Mouse (Mus musculus) gonadal fat pad, adult 2 months (tissue): Measurements from ENCODE around the gene Myh9. TPM values are rescaled to one million over a fixed set of nuclear protein-coding genes. Genes with fewer than 3 reads are reported as not detected.

Source experiments
- DNase-seq: peaks from one replicate; pipeline ENCODE4 v3.0.0-alpha.2; 2012; ENCODE audit warnings: low read depth
- polyA plus RNA-seq: library from polyadenylated mRNA; depleted of rRNA; stranded (reverse); fragments of >200 nt; gene quantifications from 2 replicates; pipeline ENCODE4 v1.2.3, GENCODE M21; 2012

Myh9 gene
- polyA plus RNA-seq, 1 experiment: 68.6 TPM

DNA sequence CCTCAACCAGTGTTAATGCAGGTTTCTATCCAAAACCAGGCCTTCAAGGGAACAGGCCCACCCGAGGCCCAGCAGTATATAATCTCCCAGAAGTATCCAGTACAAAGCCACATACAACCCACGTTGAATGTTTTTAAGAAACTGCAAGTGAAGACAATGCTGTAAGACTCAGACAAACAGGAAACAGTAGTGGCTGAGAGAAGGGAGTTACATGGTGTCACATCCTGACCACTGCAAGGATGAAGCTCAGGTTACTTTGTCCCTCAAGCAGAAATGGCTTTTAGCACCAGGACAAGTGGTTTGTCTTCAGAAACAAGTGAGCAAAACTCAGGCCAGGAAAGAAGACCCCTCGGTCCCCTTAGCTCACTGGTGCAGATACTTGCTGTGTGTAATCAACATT is 52.8 kb downstream of the Myh9 start:
- no peak for DNase-seq

GRCm38 (mm10) chr15:77788356-77788755 is 53.6 kb downstream of the Myh9 start:
- DNase-seq: no peak

DNA sequence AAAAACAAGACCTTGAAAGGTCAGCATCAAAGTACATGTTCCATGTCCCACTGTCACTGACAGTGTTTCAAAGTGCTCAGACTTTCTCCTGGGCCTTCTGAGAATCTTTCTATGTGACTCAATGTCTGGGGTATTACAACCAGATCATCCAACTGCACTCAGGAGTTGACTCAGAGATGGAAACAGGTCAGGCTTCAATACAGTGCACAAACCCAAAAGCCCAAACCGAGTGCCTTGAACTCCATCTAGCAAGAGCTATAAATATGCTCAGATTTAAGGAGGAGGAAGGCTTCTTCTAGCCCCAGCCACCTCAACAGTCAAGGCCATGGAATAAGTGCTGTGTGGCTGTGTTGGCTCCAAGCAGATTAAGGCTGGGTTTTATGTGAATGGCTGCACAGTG is 56.2 kb downstream of the Myh9 start:
- no peak for DNase-seq

GRCm38 (mm10) chr15:77784039-77784824 is 57.7 kb downstream of the Myh9 start:
- no peak for DNase-seq

- no peak for DNase-seq
Observed at GRCm38 (mm10) chr15:77782449-77783014, 59.4 kb downstream of the Myh9 start.

DNA sequence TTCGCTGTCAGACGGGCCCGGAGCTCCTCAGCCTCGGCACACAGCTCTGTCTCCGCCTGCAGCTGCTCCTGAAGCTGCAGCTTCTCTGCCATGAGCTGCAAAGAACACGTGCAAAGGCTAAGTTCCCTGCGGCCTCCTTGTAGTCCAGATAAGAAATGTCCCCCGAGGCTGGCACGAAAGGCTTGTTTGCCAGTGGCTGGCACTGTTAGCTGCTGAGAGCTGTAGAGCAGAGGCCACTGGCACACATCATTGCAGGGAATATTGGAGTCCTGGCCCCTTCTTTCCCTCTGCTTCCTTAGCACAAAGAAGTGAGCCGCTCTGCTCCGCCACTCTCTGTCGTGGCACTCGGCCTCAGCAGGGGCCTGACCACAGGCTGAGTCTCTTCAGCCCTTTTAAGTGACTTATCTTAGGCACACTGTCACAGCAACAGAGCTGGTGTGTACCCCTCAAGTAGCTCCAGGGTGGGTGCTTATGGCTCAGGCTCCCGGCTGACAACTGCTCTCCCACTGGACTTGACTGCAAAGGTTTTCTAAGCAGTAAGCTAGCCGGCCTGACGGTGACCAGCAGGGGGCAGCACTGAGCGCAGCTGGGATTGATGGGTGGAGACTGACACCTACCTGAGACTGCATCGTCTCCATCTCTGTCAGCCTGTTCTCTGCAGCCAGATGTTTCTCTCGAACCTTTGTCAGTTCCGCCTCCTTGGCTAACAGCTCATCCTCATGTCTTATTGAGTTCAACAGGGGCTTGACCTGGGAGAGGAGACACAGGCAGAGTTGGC is 66.6 kb downstream of the Myh9 start:
- no peak for DNase-seq

DNA sequence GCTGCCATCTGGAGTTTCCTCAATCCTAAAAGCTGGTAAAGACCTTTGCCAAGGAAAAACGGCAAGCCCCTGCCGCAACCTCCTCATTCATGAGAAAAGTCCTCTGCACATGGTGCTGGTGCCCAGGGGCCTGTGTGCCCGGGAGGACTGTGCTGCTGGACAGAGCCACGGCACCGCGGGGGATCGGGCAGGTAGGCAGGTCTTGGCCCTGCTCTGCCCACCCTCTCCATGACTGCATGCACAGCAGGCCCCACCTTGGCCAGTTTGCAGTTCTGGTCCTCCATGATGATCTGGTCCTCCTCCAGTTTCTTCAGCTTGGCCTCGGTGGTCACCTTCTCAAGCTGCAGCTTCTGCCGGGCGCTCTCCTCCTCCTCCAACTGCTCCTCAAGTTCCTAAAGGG is 67.7 kb downstream of the Myh9 start:
- no peak for DNase-seq

- DNase-seq: no peak
Observed at GRCm38 (mm10) chr15:77773099-77773915, 68.7 kb downstream of the Myh9 start.

DNA sequence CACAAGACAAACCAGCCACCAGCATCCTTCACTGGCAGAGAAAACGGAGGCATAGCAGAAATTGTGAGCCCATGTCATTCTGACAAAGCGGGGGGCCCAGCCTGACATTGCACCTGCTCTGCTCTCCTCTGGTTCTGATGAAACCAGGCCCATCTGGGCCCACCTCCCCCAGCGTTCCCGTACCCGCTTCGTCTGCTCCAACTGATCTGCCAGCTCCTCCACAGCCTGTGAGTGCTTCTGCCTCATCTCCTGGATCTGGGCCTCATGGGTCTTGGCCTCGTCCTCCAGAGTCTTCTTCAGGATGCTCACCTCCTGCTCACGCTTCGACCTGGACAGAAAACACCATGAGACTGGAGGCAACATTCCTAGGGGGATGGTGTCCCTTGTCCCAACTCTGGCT is 71.0 kb downstream of the Myh9 start:
- DNase-seq: no peak

DNA sequence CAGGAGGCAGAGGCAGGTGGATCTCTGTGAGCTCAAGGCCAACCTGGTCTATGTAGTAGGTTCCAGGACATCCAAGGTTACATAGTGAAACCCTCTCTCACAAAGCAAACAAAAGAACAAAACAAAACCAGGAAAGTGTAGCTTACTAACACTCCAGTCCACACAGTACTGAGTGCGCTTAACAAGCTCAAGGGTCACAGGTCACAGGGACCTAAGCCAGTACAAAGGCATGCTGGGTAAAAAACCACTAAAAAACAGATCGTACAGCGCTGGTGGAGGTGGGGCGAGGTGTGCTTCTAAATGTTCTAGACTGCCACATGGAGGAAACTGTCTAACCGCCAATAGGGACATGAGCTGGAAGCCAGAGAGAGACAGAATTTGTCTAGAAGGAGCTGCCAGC is 71.6 kb downstream of the Myh9 start:
- no peak for DNase-seq

DNA sequence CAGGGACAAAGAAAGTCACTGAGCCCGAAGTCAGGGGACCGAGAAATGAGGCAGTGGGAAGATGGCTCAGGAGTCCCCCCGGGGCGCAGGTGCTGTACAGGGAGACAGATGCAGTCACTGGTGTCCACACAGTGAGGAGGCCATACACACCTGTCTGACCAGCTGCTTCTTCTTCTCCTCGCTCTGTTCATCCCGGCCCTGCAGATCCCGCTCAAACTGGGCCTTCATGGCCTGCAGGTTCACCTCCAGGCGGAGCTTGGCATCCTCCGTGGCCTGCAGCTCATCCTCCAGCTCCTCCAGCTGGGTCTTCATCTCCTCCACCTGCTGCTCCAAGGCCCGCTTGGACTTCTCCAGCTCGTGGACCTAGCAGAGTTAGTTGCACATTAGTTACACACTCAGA is 75.0 kb downstream of the Myh9 start:
- no peak for DNase-seq

- no peak for DNase-seq
Observed at GRCm38 (mm10) chr15:77765484-77766093, 76.4 kb downstream of the Myh9 start.

DNA sequence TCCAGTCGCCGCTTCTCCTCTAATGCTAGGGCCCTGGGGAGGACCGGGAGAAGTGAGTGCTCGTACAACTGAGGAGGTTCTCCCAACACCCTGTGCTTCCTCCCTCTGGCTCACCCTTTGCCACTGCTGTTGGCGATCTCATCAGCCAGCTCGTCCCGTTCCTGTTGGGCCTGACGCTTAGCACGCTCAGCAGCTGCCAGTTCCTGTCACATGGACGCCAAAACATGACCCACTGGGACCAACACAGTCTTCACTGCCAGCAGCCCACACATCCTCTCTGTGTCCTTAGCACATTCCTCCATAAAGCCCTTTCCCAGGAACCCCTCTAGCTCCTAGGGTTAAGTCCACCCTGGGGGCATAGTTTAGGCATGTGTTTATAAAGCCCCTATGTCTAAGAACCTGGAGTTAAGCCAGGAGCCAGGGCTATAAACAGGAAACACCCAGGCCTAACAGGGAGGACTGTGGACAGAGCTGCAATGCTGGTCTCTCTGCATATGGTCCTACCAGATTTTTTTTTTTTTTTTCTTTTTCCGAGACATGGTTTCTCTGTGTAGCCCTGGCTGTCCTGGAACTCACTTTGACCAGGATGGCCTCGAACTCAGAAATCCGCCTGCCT is 77.5 kb downstream of the Myh9 start:
- DNase-seq: no peak

- no peak for DNase-seq
Observed at GRCm38 (mm10) chr15:77763702-77764101, 78.3 kb downstream of the Myh9 start.

- no peak for DNase-seq
Observed at GRCm38 (mm10) chr15:77763050-77763449, 78.9 kb downstream of the Myh9 start.

- no peak for DNase-seq
Observed at GRCm38 (mm10) chr15:77761561-77762380, 80.2 kb downstream of the Myh9 start.

DNA sequence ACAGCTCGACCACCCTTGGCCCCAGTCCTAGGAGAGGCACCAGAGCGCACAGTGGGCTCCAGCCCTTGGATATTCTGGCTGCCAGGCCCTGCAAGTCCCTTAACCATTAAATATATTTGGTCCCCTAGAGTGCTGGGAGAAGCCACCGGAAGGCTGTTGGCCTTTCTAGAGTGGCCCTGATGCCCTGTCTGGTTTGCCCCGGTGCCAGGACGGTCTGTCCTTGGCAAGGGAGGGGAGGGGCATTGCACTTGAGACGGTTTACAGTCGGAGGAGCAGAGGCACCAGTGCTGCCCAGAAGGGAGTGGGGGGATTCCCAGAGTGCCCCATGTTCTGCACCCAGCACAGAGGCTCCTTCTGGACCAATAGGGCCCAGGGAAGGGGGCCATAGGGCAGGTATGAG is 80.9 kb downstream of the Myh9 start:
- no peak for DNase-seq

- DNase-seq: no peak
Observed at GRCm38 (mm10) chr15:77760037-77760436, 81.9 kb downstream of the Myh9 start.

GRCm38 (mm10) chr15:77757586-77758226 is 84.3 kb downstream of the Myh9 start:
- no peak for DNase-seq

DNA sequence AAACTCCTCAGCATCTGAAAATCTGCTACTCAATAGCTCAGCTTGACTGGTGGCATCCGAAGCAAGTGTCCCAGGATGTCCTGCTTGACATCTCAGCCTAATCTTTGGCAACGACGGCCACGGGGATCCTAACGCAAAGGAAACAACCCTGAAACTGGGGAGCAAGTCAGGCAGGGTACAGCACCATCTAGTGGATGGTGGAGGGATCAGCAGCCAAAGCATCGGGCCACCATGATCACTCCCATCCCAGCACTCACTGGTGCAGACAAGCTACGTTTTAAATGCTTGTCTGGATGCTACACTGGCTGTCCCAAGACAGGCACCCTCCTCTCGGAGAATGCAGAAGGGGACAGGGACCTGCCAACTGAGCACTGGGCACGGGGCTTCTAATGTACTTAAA is 85.1 kb downstream of the Myh9 start, which contains the start of gene Apol8:
Gene Apol8, minus strand, starts transcription at position 156 of the 400 bp plus-strand sequence.
- DNase-seq: no peak
